Mouse (Mus musculus) C2C12 (cell line): ENCODE measurements around the gene Kidins220. TPM values are rescaled to one million over a fixed set of nuclear protein-coding genes. Genes with fewer than 3 reads are reported as not detected.
A peak's percentile ranks its signal among the peaks of the same experiment; 100 is the strongest.

Experiments
- H3K27me3 ChIP-seq: one replicate; pipeline ENCODE4 v1.6.1; 2011; ENCODE audit not compliant: control insufficient read depth, insufficient read depth, insufficient read length
- H3K36me3 ChIP-seq: one replicate; pipeline ENCODE4 v1.6.1; 2011; ENCODE audit not compliant: control insufficient read depth, insufficient read depth
- H3K4me3 ChIP-seq: one replicate; pipeline ENCODE4 v1.5.1; 2011; ENCODE audit warnings: mild to moderate bottlenecking, control low read depth; ENCODE audit not compliant: poor library complexity, insufficient read depth, severe bottlenecking
- H3K79me2 ChIP-seq: one replicate; pipeline ENCODE4 v1.6.1; 2011; ENCODE audit not compliant: control insufficient read depth, insufficient read depth
- H3K79me3 ChIP-seq: one replicate; pipeline ENCODE4 v1.6.1; 2011; ENCODE audit warnings: low read depth, control low read depth
- H3ac ChIP-seq: one replicate; pipeline ENCODE3; 2011; ENCODE audit warnings: low read depth; ENCODE audit not compliant: control insufficient read depth, insufficient read length
- CEBPB ChIP-seq: IDR thresholded peaks from one replicate; pipeline ENCODE4 v1.6.1; 2011; ENCODE audit warnings: low read depth, mild to moderate bottlenecking, control low read depth, moderate library complexity
- CTCF ChIP-seq: IDR thresholded peaks from one replicate; pipeline ENCODE4 v1.5.1; 2011; ENCODE audit not compliant: control insufficient read depth, insufficient read depth, insufficient read length
- FOSL1 ChIP-seq: IDR thresholded peaks from one replicate; pipeline ENCODE4 v1.8.0; 2011; ENCODE audit warnings: mild to moderate bottlenecking, low read length; ENCODE audit not compliant: poor library complexity, insufficient read depth, severe bottlenecking
- MAX ChIP-seq: IDR thresholded peaks from one replicate; pipeline ENCODE4 v1.6.1; 2011; ENCODE audit warnings: mild to moderate bottlenecking, control low read depth
- MYOD1 ChIP-seq: IDR thresholded peaks from one replicate; pipeline ENCODE4 v1.6.1; 2011; ENCODE audit warnings: low read depth; ENCODE audit not compliant: control insufficient read depth, insufficient read length
- MYOG ChIP-seq: IDR thresholded peaks from one replicate; pipeline ENCODE4 v1.6.1; 2011; ENCODE audit not compliant: control insufficient read depth, insufficient read length; ENCODE audit errors: extremely low read depth
- USF1 ChIP-seq: IDR thresholded peaks from one replicate; pipeline ENCODE4 v1.6.1; 2011; ENCODE audit warnings: low read depth, mild to moderate bottlenecking, control low read depth, moderate library complexity
- polyA plus RNA-seq: library from polyadenylated mRNA; unstranded; fragments of >200 nt; fragmentation: generic; extraction: Trizol; gene quantifications from one replicate; pipeline ENCODE4 v1.2.1, GENCODE M21; 2012; ENCODE audit warnings: missing spikeins

Kidins220 gene
- polyA plus RNA-seq, 1 experiment: 8.9 TPM

DNA sequence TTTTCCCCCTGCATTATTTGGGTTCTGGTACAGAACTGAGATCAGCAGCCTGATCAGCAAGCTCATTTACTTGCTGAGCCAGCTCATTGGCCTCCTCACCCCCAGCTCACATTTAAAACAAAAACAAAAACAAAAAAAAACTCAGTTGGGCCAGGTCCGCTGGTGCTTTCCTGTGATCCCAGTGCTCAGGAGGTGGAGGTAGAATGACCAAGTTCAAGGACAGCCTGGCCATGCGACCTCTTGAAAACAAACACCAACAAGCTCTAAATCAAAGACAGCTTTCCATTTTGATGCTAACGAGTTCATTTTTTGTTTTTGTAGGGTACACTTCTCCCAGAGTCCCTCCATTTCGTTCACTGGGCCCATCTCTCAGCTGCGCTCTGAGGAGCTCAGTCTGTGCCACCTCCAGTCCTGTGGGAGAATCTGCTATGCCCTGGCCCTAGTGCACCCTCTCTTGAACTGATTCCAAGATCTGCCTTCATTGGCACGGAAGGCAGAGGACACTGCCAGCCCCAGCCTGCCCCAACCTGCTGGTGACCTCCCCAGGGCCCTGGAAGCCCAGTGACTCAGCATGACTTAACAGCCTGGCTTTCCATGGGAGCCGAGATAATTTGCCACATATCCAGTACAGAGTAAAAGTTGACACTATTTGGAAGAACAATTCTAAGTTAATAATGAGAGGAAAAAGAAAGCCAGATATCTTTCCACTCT, 135.4 kb downstream of the Kidins220 start:
- H3K4me3 ChIP-seq: no peak overlapping the region
- no peaks in the 10 kb centered on the region for H3K36me3 ChIP-seq
- no peaks in the 10 kb centered on the region for H3K79me3 ChIP-seq
- peak; percentile 52 for TF ChIP-seq FOSL1
- TF ChIP-seq MYOG: no peak
- no peak for TF ChIP-seq CTCF
- peak; percentile 29 for TF ChIP-seq MAX
- TF ChIP-seq USF1: no peak
- peak; percentile 22 for TF ChIP-seq MYOD1
- TF ChIP-seq CEBPB: no peak
- H3K79me2 ChIP-seq: no peaks in the 10 kb centered on the region
- H3K27me3 ChIP-seq: no peaks in the 10 kb centered on the region
- H3ac ChIP-seq: no peak overlapping the region

DNA sequence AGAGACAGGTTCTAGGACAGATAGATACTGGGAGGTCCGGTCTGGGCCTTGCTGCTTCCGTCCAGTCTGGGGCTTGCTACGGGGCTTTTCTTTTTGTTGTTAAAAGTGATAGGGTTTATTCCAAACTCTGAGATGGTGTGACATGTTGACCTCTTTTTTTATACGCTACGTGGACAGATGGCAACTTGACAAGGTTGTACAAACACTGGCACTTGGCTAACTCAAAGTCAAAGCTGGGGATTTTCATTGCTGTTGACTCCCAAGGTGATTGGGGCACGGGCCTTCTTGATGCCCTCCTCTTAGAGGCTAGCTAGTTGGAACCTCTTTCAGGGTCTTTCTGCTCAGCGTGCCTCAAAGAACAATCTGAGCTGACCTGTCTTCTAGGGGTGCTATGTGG, 136.0 kb downstream of the Kidins220 start:
- H3K4me3 ChIP-seq: no peak overlapping the region
- no peak overlapping the region for H3ac ChIP-seq
- H3K79me2 ChIP-seq: no peaks in the 10 kb centered on the region
- H3K36me3 ChIP-seq: no peaks in the 10 kb centered on the region
- H3K27me3 ChIP-seq: no peaks in the 10 kb centered on the region
- no peaks in the 10 kb centered on the region for H3K79me3 ChIP-seq
- TF ChIP-seq CEBPB (no peak), MYOG (no peak), MAX (no peak), FOSL1 (no peak), USF1 (no peak), MYOD1 (no peak), CTCF (no peak)

Other genes with a start within 250 kb of the Kidins220 start
- gene Mboat2, start 144.0 kb upstream of the Kidins220 start, polyA plus RNA-seq: 3.7 TPM
- 68.1 TPM for gene Id2, start 122.2 kb downstream of the Kidins220 start, polyA plus RNA-seq